Mouse (Mus musculus): ENCODE measurements around the gene Ptpdc1. TPM values are rescaled to one million over a fixed set of nuclear protein-coding genes. Genes with fewer than 3 reads are reported as not detected.

Ptpdc1 gene
- 8.1 and 8.6 TPM in 2 replicates for polyA plus RNA-seq (2021; fragmentation: Nextera tagmentation)
- long read RNA-seq, experiment 1, full-length matches to known transcripts: 5 of 14 reads
- long read RNA-seq, experiment 1, partial matches to known transcripts: 5 of 14 reads
- long read RNA-seq, experiment 1, other reads (novel, unspliced or antisense): 4 of 14 reads
- long read RNA-seq, experiment 2, full-length matches to known transcripts: 15 of 40 reads
- long read RNA-seq, experiment 2, partial matches to known transcripts: 9 of 40 reads
- long read RNA-seq, experiment 2, other reads (novel, unspliced or antisense): 16 of 40 reads

DNA sequence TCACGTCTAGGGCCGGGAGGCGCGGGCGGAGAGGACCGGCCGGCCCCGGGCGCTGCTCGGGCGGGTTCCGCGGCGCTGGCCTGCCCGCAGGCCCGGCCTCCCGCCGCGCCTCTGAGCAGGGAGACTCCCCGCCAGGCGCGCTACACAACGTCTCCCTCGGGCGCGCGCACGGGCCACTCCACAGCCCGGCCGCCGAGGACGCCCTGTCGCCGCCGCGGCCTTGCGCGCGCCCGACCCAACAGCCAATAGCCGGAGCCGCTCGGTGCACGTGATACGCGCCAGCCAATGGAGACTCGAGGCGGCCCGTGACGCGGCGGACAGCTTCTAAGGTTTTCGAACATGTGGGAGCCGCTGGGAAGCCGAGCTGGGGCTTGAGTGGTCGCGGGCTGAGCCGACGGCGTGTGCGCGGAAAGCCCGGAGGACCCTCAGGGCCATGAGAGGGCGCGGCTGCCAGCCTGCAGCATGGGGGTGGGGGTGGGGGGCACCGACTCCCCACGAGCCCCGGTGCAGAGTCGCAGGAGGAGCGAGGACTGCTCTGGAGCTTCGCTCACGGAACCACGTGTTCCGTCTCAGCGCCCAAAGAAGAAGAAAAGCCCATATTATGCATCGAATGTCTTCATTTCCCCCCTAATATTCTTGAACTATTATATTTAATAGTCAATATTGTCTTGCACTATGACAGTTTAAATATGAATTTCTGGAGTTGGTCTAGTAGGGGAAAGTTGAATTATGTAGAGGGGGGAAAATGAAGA lies at the start of gene Ptpdc1:
TSS of gene Ptpdc1 (minus strand) at position 232 of the 752 bp plus-strand sequence.

DNA sequence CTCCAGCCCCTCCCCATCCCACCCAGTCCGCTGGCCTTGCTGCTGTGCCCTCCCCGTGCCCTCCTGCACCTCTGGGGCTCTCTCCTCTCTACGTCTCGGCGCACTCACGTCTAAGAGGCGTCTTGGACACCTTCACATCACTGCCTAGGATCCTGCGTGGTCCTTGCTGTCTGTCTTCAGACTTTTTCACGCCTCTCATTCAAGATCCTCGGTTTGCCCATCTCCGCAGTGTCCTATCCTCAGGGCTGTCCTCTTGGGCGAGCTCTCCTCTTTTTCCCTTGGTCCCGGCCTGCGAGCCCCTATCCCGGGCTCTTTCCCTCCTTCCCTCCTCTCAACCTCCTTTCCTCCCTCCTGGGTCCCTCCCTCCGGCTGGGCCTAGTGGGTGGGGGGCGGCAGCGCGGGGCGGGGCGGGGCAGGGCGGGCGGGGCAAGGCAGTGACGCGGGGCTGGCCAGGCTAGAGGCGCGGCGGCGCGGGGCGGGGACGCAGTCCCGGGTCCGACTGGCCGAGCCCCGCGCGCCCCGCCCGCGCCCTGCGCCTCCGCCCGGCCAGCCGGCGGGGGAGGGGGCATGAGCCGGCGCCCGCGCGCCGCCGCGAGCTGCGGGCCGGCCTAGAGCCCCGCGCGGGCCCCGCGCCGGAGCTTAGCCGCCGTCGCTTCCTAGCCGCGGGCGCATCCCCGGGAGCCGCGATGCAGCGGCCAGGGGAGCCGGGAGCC lies 37.1 kb upstream of the Ptpdc1 start, which contains the start of gene Barx1:
TSS of gene Barx1 (plus strand) at position 568 of the 713 bp plus-strand sequence.

Small RNA genes lying within 50 kb of the gene (microRNA-seq; reads per million reads assigned to microRNA genes)
- gene Gm24111 (not detected), gene Mirlet7a-1 (322 reads per million, percentile 70 among the genes with 10 or more reads in this experiment), gene Mirlet7d (22,104 reads per million, percentile 98 among the genes with 10 or more reads in this experiment), gene Mirlet7f-1 (not detected)

Other genes starting within 250 kb of the Ptpdc1 start
- 7.7 and 9.8 TPM in 2 replicates for gene Zfp169, start 112.2 kb downstream of the Ptpdc1 start, polyA plus RNA-seq (2021; fragmentation: Nextera tagmentation)
- 1.4 and 1.8 TPM in 2 replicates for gene A830005F24Rik, start 112.1 kb downstream of the Ptpdc1 start, polyA plus RNA-seq (2021; fragmentation: Nextera tagmentation)
- gene Barx1, start 37.3 kb upstream of the Ptpdc1 start, polyA plus RNA-seq (2021; fragmentation: Nextera tagmentation): not detected in 2 replicates
- 1.5 and 1.6 TPM in 2 replicates for gene Phf2, start 245.5 kb upstream of the Ptpdc1 start, polyA plus RNA-seq (2021; fragmentation: Nextera tagmentation)